Mouse (Mus musculus) brain, adult 2 months (tissue): ENCODE data around the gene Mad2l2.
A peak's percentile ranks its signal among the peaks of the same experiment; 100 is the strongest.

Source experiments
- DNase-seq: peaks from one replicate; pipeline ENCODE4 v3.0.0; 2011; ENCODE audit warnings: low read depth, low spot score

Mad2l2 gene

GRCm38 (mm10) chr4:148130133-148130532 lies at the start of gene Mad2l2:
TSS of gene Mad2l2 (plus strand) at chr4:148130384.
- DNase-seq: no peak

GRCm38 (mm10) chr4:148080597-148080973 lies 49.6 kb upstream of the Mad2l2 start:
- peak; percentile 95 for DNase-seq

GRCm38 (mm10) chr4:148081201-148081600 lies 49.0 kb upstream of the Mad2l2 start:
- no peak for DNase-seq

GRCm38 (mm10) chr4:148082257-148083044 lies 47.7 kb upstream of the Mad2l2 start:
- peak; percentile 67 for DNase-seq

- no peak for DNase-seq
These were observed 46.8 kb upstream of the Mad2l2 start for GRCm38 (mm10) chr4:148083176-148083899.

- DNase-seq: no peak
These were observed 45.9 kb upstream of the Mad2l2 start for GRCm38 (mm10) chr4:148084261-148084714.

- no peak for DNase-seq
These were observed 44.9 kb upstream of the Mad2l2 start for GRCm38 (mm10) chr4:148085131-148085906.

GRCm38 (mm10) chr4:148085907-148086305 lies 44.3 kb upstream of the Mad2l2 start:
- no peak for DNase-seq

- DNase-seq: no peak
These were observed 42.9 kb upstream of the Mad2l2 start for GRCm38 (mm10) chr4:148087091-148087906.

GRCm38 (mm10) chr4:148087907-148088527 lies 42.2 kb upstream of the Mad2l2 start, which contains the start of gene Agtrap:
TSS of gene Agtrap (minus strand) at chr4:148088031.
- DNase-seq: peak; percentile 97

- no peak for DNase-seq
These were observed 41.0 kb upstream of the Mad2l2 start for GRCm38 (mm10) chr4:148089166-148089565.

GRCm38 (mm10) chr4:148091181-148091580 lies 39.0 kb upstream of the Mad2l2 start:
- DNase-seq: no peak

- no peak for DNase-seq
These were observed 37.5 kb upstream of the Mad2l2 start for GRCm38 (mm10) chr4:148092551-148093271.

GRCm38 (mm10) chr4:148094161-148094560 lies 36.0 kb upstream of the Mad2l2 start:
- no peak for DNase-seq

- no peak for DNase-seq
These were observed 35.1 kb upstream of the Mad2l2 start for GRCm38 (mm10) chr4:148095081-148095480.

GRCm38 (mm10) chr4:148097936-148098335 lies 32.2 kb upstream of the Mad2l2 start:
- DNase-seq: no peak

- no peak for DNase-seq
These were observed 31.5 kb upstream of the Mad2l2 start for GRCm38 (mm10) chr4:148098666-148099065.

GRCm38 (mm10) chr4:148101801-148102527 lies 28.2 kb upstream of the Mad2l2 start:
- peak; percentile 77 for DNase-seq

GRCm38 (mm10) chr4:148104146-148104545 lies 26.0 kb upstream of the Mad2l2 start:
- DNase-seq: no peak
